Mouse (Mus musculus): ENCODE measurements around the gene Srp9. TPM values are rescaled to one million over a fixed set of nuclear protein-coding genes. Genes with fewer than 3 reads are reported as not detected.
"Not testable (repeated sequence)": the region's sequence is repeated elsewhere in the genome, so short reads cannot be mapped to it uniquely, and the experiment has no call there.

Srp9 gene
- polyA plus RNA-seq, 1 experiment: 53.1 TPM

GRCm38 (mm10) chr1:182164386-182164785 is 39.8 kb downstream of the Srp9 start, which contains the start of gene Vmn1r1:
Vmn1r1 (minus strand) TSS chr1:182164486.
- no peak for TF ChIP-seq FLI1 (IDR thresholded peaks at IDR 0.05; ENCODE audit: low read length)
- no peak for TF ChIP-seq GATA1 (IDR thresholded peaks at IDR 0.05; ENCODE audit: borderline replicate concordance, low read length)
- Histone ChIP-seq H3K36me3 (replicated peaks; ENCODE audit: low read length) (no peaks in the 10 kb centered on the region), H3K4me3 (replicated peaks) (no peak within 1 kb of the TSS), H3K27me3 (replicated peaks) (no peaks in the 10 kb centered on the region), H3K9me3 (peaks cover 2% of the 10 kb centered on the region), H3K4me1 (peaks cover 13% of the 10 kb centered on the region)

- not testable (repeated sequence) for H3K4me1 ChIP-seq; H3K27me3 ChIP-seq (replicated peaks); H3K36me3 ChIP-seq (replicated peaks; ENCODE audit: low read length); H3K4me3 ChIP-seq (replicated peaks)
- peaks cover 31% of the 10 kb centered on the region for H3K9me3 ChIP-seq
These were observed 45.7 kb downstream of the Srp9 start for GRCm38 (mm10) chr1:182170206-182170605.

GRCm38 (mm10) chr1:182176985-182177384 is 52.4 kb downstream of the Srp9 start:
- H3K4me1 ChIP-seq; H3K4me3 ChIP-seq (replicated peaks); H3K36me3 ChIP-seq (replicated peaks; ENCODE audit: low read length); H3K27me3 ChIP-seq (replicated peaks): not testable (repeated sequence)
- peaks cover 16% of the 10 kb centered on the region for H3K9me3 ChIP-seq

- Histone ChIP-seq H3K4me1 (no peaks in the 10 kb centered on the region), H3K36me3 (replicated peaks; ENCODE audit: low read length) (no peaks in the 10 kb centered on the region), H3K9me3 (peaks cover 7% of the 10 kb centered on the region), H3K27me3 (replicated peaks) (no peaks in the 10 kb centered on the region), H3K4me3 (replicated peaks) (no peak overlapping the region)
- TF ChIP-seq FLI1 (IDR thresholded peaks at IDR 0.05; ENCODE audit: low read length) (no peak), GATA1 (IDR thresholded peaks at IDR 0.05; ENCODE audit: borderline replicate concordance, low read length) (no peak)
These were observed 57.1 kb downstream of the Srp9 start for GRCm38 (mm10) chr1:182181456-182182305.

Other genes with a start within 250 kb of the Srp9 start
- gene Enah, start 104.7 kb upstream of the Srp9 start, polyA plus RNA-seq (2012; ENCODE audit: insufficient read depth, low replicate concordance): 37.0 and 100 TPM in 2 replicates
- not detected in 2 replicates for gene Vmn1r1, start 39.7 kb downstream of the Srp9 start, polyA plus RNA-seq (2012; ENCODE audit: insufficient read depth, low replicate concordance)
- gene Degs1, start 158.1 kb downstream of the Srp9 start, polyA plus RNA-seq (2012; ENCODE audit: insufficient read depth, low replicate concordance): 9.6 and 32.4 TPM in 2 replicates
- 9.9 and 83.2 TPM in 2 replicates for gene Fbxo28, start 216.9 kb downstream of the Srp9 start, polyA plus RNA-seq (2012; ENCODE audit: insufficient read depth, low replicate concordance)